Mouse (Mus musculus) embryonic fibroblast, embryonic 13.5 days (primary cell): ENCODE measurements at regions not wholly inside any gene's neighbourhood (a gene's known extent, or its start where the extent isn't known, plus 50 kb on each side); places are given as distances from the start of the nearest gene placed in this dataset.

Source experiments
- CTCF ChIP-seq: IDR thresholded peaks from 2 replicates; pipeline ENCODE4 v1.5.1; 2011; ENCODE audit warnings: mild to moderate bottlenecking, control low read depth, low read length, moderate library complexity, borderline replicate concordance; ENCODE audit not compliant: insufficient read depth
- POLR2A ChIP-seq: IDR thresholded peaks from 2 replicates; pipeline ENCODE4 v1.6.1; 2011; ENCODE audit warnings: low read depth, mild to moderate bottlenecking, control low read depth, low read length, moderate library complexity

GRCm38 (mm10) chr4:55894116-55894885 is 362.0 kb upstream of the Klf4 start:
- TF ChIP-seq POLR2A = no peak
- TF ChIP-seq CTCF = no peak
